Mouse (Mus musculus): ENCODE measurements around the gene Gm884.

The Gm884 gene

DNA sequence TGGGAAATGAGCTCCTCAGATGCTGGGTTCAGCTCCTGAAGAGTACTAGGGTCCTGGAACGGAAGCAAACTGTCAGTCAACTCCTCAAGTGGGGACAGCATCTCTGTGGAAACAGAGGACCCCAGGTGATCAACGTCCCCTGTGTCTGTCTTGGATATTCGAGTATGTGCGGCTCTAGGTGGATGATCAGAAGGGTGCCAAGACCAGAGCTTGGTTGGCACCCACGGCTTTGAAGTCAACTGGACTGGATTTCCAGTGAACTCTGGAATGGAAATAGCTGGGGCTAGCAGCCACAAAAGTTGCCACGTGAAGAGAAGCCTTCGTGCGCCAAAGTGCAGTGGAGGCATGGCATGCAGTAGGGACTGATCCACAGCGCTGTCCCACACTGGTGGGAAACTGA is at the start of gene Gm884:
Gene Gm884, minus strand, starts transcription at position 101 of the 400 bp plus-strand sequence.
- in situ Hi-C loops (cut with MboI, MseI): no loop called here

DNA sequence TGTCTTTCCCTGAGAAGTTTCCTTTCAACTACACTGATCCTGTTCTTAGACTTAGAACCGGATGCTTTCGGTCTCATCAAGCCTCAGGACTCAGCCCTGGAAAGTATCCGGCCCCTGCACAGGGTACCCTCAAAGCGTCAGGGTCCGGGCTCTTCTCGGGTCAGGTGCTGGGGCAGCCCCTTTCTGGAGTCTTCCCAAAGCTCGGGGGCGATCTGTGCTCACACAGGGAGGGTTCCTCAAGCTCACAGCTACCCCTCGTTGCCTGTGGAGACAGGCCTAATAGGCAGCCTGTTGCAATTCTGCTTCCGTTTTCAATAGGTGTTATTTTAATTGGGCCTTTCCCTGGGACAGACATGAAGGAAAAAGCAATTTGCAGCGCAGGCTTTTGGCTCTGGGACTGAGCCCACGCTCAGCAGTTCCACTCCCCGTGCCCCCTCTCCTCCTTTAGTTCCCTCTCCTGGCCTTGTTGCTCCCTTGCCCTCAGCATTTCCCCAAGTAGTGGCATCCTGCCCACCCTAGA is 46.0 kb upstream of the Gm884 start:
- in situ Hi-C loops (cut with MboI, MseI): no loop called here

DNA sequence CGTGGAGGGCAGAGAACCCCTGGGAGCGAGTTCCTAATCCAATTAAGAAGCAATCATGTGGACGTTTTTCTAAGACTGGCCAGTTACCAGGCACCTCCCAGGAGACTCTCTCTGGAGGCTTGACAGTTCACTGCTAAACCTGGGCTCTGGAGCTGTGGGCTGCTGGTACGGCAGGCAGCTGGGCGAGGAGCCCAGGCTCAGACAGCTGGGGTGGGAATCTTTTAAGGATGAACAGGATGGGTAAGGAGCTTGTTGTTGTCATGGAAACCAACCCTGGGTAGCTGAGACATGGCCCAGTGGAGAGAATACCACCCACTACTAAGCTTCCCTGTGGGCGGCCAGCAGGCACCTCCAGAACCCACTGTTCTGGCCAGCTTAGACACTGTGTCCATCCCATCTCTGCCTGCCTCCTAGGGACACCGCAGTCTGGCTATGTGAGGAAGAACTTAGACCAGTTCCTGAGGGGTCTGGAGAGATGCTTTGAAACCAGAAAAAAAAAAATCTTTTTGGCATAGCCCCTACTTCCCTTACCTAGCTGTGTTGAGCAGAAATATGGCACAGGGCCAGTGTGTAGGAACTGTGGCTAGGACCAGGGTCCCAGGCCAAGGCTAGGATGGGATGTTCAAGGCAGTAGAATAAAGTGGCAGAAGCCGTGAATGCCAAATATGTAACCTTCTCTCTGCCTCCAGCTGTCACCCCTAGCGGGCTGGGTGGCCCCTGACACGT is 45.4 kb upstream of the Gm884 start:
- in situ Hi-C loops (cut with MboI, MseI): no loop called here

DNA sequence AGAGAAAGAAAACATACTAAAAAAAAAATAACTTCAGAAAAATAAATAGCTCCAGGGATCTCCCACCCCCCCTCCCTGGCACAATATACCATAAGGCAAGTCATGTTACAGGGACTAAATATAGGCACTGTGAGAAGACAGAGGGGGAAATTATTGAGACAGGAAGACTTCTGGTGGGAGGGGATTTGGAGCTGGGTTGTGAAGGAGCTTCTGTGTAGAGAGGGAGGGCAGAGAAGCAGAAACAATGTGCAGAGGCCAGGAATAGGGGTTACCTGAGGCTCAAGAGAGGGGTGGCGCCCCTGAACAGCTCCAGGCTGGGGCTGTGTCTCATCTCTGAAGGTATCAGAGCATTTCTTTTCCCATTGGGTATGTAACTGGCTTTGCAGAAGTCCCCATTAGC is 44.8 kb upstream of the Gm884 start:
- in situ Hi-C loops (cut with MboI, MseI): no loop called here

DNA sequence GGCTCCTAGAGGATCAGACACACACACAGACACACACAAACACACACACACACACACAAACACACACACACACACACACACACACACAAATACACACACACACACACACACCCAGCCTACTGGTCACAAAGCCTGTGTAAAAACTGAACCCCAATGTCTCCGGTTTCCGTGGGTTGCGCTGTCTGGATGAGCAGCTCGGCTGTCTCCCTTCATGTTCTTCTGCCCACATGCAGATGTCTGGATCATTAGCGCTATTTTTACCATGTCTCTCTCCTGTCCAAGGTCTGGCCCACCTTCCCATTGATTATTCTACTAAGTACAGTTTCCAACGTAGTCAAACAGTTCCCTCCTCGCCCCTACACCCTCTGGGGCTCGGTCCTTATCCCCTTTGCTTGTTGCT is 42.2 kb upstream of the Gm884 start:
- in situ Hi-C loops (cut with MboI, MseI): no loop called here

DNA sequence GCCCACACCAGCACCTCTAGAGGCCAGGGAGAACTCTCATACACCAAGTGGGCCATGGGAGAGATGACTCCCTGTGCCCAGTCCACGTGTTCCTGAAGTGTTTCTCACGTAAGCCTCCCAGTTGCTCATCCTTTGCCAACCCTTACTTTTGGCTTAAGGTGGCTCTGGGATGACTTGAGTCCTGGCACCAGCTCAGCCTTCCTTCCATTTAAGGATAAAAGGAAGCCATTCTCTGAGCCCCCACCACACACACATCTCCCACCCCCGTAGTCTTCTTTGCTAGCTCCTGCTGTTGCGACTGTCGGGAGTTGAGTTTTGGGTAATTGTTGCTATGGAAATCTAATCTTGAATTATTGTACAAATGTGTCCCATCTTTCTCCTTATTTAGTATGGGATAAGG is 41.6 kb upstream of the Gm884 start:
- in situ Hi-C loops (cut with MboI, MseI): no loop called here

DNA sequence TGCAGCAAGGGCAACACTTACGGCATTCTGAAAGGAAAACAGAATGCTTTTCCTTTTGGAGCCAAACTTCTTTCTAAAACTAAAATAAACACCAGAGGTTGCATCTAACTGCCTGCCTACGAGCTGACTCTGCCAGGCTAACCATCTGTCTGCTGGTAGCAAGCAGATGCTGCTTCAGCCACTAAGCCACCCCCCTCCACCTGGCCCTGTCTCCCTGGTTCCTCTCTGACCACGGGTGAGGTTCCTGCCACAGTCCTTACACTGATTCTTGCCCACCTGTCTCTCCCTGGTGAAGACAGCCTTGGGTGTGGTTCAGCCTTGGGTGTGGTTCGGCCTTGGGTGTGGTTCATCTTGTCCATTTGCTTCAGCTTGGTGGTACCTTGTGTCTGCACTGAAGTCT is 40.9 kb upstream of the Gm884 start:
- in situ Hi-C loops (cut with MboI, MseI): no loop called here

DNA sequence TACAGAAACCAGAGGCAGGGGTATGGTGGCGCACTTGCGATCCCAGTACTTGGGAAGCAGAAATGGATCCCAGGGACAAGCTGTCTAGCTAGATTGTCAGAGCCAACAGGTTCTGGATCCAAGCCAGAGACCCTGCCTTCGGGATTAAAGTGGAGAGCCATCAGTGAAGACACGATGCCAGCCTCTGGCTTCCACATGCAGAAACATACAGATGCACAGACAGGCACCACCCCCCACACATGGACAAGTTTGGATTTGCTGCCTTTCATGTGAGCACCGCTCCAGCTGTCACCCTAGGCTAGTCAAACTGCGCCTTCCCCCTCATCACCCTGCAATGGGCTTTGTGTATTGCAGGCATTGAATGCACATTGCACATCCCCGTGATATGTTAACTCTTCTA is 37.2 kb upstream of the Gm884 start:
- in situ Hi-C loops (cut with MboI, MseI): no loop called here

DNA sequence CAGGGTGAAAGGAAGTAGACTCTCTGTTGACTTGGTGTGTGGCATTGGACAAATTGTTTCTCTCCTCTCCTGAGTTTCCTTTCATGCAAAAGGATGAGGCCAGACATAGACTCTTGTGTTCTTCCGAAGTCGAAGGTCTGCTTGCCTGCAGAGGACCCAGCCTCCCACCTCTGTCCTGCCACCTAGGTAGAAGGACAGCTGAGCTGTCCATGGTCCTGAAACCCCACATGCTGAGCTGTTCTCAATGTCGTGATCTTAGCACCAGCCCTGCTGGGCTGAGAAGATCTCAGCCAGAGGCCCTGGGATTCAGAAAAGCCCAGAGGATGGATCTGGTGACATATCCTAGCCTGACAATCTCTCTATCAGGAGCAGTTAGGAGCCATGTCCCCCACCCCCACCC is 35.6 kb upstream of the Gm884 start:
- in situ Hi-C loops (cut with MboI, MseI): no loop called here

DNA sequence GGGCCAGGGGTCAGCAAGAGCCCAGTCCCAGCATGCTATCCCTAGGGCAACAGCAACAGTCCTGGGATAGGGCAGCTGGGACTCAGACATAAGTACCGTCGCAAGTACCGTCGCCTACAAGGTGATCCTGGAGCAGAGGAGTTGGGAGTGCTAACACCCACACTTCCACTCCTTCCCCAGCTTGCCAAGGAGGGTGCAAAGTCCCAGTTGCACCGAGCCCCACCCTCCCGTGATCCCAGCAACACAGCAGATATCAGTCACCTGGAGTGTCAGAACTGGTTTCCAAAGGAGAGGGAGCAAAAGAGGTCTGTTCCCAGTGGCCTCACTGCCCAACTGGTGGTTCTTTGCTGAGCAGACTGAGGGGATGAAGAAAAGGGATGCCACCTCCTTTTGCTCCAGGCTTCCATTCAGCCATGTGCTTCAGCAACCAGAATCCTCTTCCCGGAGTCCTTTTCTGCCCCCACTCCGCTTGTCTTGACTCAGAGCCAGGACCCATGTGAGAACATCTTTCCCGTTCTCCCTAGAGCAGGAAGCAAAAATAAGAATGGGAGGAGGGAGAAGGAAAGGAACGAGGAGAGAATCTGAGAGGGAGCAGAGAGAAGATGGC is 32.5 kb upstream of the Gm884 start:
- in situ Hi-C loops (cut with MboI, MseI): loop anchor here (5.0 kb wide), 1 partner anchor 84 kb away; no protein-coding TSS in a partner anchor

DNA sequence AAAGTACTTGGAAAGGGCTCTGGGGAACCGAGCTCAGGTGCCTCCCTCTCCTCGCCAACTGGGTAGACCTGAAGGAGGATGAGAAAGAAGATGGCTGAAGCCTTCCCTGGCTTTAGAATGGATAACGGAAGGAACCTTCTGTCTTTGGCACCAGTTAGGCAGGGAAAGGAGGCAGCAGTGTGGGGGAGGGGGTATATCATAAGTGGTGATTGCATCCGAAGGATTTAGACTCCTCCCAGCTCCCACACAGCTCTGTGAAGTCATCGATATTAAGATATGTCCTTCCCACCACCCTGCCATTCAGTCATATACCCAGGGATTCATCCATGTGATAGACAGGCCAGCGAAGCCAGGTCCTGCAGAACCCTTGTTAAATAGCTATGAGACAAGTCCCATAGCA is 30.5 kb upstream of the Gm884 start:
- in situ Hi-C loops (cut with MboI, MseI): loop anchor here (5.0 kb wide), 1 partner anchor 86 kb away; no protein-coding TSS in a partner anchor

DNA sequence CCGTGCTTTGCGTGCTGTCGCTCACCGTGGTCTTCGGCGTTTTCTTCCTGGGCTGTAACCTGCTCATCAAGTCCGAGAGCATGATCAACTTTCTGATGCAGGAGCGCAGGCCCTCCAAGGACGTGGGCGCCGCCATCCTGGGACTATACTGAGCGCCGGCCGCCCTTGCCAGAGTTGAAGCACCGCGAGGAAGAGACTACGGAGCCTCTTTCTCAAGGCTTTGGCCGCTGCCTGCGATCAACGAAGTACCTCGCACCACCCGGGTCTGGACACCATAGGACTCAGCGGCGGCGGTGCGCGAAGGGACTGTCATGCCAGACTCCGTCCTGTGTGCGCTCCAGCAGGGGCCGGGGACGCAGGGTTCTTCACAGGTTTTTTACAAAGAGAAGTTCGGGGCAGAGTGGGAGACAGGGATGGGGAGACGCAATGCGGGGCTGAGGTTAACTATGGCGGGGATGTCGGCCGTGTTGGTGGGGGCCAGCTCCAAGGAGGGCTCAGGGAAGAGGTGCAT is 29.1 kb upstream of the Gm884 start:
- in situ Hi-C loops (cut with MboI, MseI): loop anchor here (5.0 kb wide), 1 partner anchor 87 kb away; no protein-coding TSS in a partner anchor

DNA sequence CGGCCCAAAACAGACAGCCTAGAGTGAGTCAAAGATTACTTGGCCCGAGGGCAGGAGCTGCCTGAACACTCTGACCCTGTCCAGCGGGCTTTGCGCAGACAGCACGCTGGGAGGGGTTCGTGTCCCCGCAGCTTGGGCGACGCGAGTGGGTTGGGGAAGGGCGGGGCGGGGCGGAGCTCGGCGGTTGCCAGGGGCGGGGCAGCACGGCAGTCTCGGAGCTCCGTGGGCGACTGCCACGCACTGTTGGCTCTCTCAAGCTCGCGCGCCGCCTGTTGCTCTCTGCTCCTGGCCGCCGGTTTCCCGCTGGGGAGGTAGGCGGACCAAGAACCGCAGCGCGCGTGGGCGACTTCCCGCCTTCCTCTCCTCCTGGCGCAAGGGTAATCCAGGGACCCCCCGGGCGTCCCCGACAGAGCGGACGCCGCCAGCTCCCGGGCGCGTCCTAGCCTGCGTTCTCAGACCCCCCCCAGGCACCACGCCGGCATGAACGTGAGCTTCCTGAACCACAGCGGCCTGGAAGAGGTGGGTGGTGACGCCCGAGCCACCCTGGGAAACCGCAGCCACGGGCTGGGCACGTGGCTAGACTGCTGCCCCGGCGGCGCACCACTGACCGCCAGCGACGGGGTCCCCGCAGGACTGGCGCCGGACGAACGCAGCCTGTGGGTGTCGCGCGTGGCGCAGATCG is 28.5 kb upstream of the Gm884 start, which contains the start of gene Rprml:
Gene Rprml, plus strand, starts transcription at position 270 of the 682 bp plus-strand sequence.
- in situ Hi-C loops (cut with MboI, MseI): no loop called here

DNA sequence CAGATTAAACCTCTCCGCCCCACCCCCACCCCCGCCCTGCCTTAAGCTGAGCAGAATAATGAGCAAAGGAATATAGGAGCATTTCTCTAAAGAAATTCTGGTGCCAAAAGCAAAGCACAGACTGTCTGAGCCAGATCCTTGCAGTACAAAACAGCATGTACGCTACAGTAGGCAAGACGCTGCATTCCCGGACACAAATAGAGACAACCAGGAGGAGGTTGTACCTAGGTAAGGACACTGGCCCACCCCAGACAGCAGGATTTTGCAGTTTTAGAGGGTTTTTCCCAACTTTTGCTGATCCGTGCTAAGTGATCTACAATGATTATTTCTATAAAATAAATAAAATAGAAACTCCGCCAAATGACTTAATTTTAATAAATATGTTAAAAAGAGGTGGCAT is 27.7 kb upstream of the Gm884 start:
- in situ Hi-C loops (cut with MboI, MseI): no loop called here

DNA sequence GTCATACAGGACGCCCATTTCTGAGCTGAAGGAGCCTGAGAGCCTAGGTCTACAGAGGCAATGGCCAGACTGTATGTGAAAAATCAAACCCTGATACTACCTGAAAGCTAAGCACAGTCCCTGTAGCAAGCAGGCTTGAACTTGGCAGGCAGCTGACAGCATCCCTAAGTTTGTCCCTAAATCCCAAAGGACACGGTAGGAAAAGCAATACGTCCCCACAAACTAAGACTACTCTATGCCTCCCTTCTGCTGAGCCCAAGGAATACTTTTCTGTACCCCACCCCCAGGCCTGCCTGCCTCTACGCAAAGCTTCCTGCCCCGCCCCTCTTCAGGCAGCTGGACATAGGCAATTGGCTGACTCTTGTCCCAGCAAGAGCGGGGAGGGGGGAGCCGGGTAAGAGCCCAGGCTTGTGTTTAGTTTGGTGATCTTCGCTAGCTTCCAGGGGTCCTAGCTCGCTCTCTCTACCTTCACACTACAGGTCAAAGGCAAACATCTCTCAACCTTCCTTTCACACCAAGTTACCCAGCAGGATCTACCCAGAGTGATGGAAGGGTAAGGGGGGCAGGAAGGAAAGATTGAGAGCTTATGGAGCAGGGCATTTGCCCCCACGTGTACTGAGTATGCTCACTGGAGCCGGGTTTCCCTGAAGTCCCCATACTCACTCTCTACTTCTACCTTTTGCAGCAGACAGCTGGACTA is 27.1 kb upstream of the Gm884 start:
- in situ Hi-C loops (cut with MboI, MseI): no loop called here

DNA sequence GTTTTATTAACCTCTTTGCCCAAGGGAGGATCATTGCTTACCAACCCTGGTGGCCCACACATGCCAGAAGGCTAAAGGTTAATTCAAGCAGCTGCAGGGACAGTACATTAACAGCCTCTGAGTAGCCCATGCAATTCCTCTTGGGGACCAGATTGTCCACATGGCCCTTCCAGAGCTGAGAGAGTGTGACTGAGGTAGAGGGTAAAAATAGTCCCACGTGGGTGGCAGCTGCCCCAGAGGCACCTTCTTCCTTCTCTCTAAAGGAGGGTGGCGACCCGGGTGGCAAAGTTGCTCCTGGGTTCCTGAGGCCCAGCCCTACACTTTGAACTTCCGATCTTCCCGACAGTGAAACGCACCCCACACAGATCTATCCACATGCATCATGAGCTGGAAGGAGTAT is 25.4 kb upstream of the Gm884 start:
- in situ Hi-C loops (cut with MboI, MseI): no loop called here

DNA sequence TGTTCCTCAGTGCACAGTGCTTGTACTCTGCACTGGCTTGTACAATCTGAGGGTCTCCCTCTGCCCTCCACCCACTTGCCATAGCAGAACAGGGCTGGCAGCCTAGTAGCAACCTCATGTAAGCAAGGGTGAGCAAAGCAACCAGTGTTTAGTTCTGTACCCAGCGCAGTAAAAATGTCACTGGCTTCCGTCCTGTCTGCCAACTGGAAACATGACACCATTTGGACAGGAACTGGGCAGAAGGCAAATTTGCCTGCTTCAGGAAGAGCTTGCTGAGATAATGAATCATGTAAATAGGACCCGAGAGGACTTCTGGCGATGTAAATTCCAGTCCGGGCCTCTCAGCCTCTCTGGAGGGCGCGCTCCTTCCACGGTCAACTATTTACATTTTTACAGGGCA is 24.8 kb upstream of the Gm884 start:
- in situ Hi-C loops (cut with MboI, MseI): no loop called here

DNA sequence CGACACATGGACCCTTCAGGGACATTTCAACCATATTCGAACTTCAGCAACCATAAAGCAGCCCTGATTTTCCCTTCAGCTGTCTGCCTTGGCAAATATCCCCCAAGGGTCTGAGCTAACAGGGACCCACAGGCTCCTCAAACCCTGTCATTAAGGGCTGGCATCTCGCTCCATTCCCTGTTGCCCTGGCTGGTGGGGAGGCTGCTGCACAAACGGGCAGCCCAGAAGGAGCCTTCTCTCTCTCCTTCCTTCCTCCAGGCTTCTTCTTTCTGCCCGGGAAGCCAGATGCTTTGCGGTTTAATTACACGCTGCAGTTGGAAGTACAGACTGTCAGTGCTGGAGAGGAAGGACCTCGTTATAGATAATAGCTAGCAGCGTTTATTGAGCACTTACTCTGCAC is 22.3 kb upstream of the Gm884 start:
- in situ Hi-C loops (cut with MboI, MseI): loop anchor here (5.0 kb wide), 1 partner anchor 259 kb away; no protein-coding TSS in a partner anchor

DNA sequence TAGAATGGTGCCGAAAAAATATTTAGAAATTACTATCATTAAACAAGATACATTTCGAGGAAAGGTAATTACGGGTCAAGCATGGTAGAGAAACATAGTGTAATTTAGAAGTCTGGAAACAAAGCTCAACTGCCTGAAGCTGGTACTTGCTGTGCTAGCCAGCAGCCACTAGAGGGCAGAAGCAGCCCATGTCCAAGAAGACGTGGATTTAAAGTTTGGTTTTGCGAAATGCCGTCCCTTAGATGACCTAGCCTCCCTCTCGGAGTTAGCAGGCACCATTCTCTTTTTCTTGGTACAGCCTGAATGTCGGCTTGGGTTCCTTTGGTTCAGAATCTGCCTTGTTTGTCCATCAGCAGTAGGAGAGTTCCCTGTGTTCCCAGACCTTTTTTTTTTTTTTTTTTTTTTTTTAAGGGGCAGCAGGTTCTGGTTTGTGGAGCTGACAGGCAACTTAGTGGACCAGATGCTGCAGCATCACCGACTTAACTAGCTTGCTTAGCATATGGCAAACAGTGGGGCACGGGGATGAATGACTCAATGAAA is 18.5 kb upstream of the Gm884 start:
- in situ Hi-C loops (cut with MboI, MseI): no loop called here

DNA sequence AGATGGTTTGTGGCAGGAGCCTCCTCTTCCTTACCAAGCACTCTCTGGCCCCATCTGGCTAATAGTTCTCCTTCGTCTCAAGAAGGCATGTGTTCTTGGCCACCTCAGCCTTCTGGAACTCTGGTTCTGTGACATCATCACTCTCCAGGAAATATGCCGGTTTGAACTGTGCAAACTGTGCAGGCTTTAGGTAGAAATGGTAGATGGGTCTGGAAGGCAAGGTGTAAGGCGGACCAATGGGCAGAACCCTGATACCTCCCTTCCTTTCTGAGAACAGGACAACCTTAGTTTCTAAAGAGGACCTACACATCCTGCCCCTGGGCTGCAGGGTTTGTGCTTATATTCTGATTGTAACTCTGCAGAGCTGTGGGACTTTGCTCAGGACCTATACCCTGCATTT is 17.9 kb upstream of the Gm884 start, which contains the start of gene Lyzl6:
Gene Lyzl6, minus strand, starts transcription at position 101 of the 400 bp plus-strand sequence.
- in situ Hi-C loops (cut with MboI, MseI): no loop called here

DNA sequence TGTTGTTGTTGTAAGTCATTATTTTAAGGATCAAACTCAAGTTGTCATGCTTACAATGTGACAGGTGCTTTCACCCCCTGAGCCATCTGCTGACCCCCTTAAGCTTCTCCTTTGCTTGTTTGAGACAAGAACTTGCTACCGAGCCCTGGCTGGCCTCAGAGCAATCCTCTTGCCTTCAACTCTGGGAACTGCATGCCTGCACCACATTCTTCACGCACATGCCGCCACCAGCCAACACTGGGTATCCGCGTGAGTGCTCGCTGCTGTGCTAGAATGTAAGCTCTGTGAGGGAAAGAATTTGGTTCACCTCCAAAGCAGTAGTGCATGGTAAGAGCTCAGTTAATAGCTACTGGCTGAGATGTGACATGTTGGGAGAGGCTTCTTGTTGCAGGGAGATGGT is 15.3 kb upstream of the Gm884 start:
- in situ Hi-C loops (cut with MboI, MseI): no loop called here
